Mouse (Mus musculus) myocyte (in vitro differentiated cells): ENCODE data around the gene Dirc2.

ENCODE experiments used
- E2F4 ChIP-seq: IDR thresholded peaks from one replicate; pipeline ENCODE4 v1.6.1; 2011; ENCODE audit warnings: mild to moderate bottlenecking, control low read depth, moderate library complexity; ENCODE audit not compliant: insufficient read depth
- MAX ChIP-seq: IDR thresholded peaks from one replicate; pipeline ENCODE4 v1.6.1; 2011; ENCODE audit warnings: low read depth, mild to moderate bottlenecking, control low read depth
- POLR2A ChIP-seq: IDR thresholded peaks from one replicate; pipeline ENCODE4 v1.6.1; 2011; ENCODE audit warnings: low read depth, mild to moderate bottlenecking, control low read depth, moderate library complexity; ENCODE audit not compliant: insufficient read length
- REST ChIP-seq: IDR thresholded peaks from one replicate; pipeline ENCODE4 v1.6.1; 2011; ENCODE audit warnings: mild to moderate bottlenecking, control low read depth, moderate library complexity; ENCODE audit not compliant: insufficient read depth, insufficient read length

DNA sequence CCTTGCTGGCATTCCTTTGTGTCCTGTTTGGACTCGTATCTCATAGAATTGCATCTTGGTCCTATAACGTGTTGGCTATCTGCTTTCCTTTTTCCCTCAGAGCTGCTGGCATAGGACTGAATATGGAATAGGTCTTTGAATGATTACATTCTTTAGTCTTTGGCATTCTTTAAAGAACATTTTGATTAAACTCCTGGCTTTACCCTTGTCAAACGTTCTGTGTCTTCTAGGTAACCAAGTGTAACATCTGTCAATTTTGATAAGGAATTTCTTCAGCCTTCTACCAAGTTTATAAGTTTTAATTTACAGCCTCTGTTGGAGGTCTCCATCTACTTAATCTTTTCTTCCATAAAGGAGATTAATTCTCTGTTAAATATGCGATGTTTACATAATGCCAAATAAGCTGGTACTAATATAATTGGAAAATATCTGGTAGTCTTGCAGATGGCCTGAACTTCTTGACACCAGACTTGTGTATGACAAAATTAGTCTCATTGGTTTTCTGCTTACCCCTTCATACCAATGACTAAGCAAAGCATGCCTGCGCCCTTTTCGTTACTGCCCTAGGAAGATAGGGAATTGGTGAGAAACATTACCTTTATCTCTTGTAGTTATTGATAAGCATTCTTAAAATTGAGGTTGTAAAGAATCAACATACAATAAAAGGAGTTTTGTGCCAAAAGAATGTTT, 38.0 kb upstream of the Dirc2 start:
- TF ChIP-seq MAX (no peak), E2F4 (no peak), POLR2A (no peak), REST (no peak)
